Comparison of ENCODE assay signal across 14 mouse cellular contexts in genomic region chr11:97713896-97714295, GRCm38 (mm10). TPM values are rescaled to one million over a fixed set of nuclear protein-coding genes. Genes with fewer than 3 reads are reported as not detected.
DNase-seq lines count a peak whose midpoint lies in the region; ATAC-seq and TF ChIP-seq lines count a peak whose summit lies in the region.
"Had no signal": no experiment of that assay in that cellular context is flagged by ENCODE, and none has a peak within 500 bp of the region (broad histone marks: within the 10 kb centered on the region; RNA-seq: fewer than 3 reads in every experiment).

No protein-coding gene starts in this region.

- peaks cover 25% of the 10 kb centered on the region; the same call in 1 of the 2 replicates for H3K4me1 ChIP-seq in heart, embryonic 12.5 days (replicated peaks)
- H3K4me1 ChIP-seq in midbrain, postnatal 0 days (ENCODE audit: insufficient read depth, low read length): no peaks in the 10 kb centered on the region
- no peaks in the 10 kb centered on the region for H3K4me1 ChIP-seq in midbrain, embryonic 14.5 days (ENCODE audit: control insufficient read depth, insufficient read depth, low read length)
- H3K4me1 ChIP-seq in intestine, postnatal 0 days (replicated peaks; ENCODE audit: control insufficient read depth, insufficient read depth, low read length): no peaks in the 10 kb centered on the region
- H3K4me1 ChIP-seq: midbrain, embryonic 12.5 days; neural tube, embryonic 12.5 days had no signal

- H3K4me3 ChIP-seq in heart, embryonic 12.5 days: no peak overlapping the region
- no peak overlapping the region for H3K4me3 ChIP-seq in midbrain, postnatal 0 days (ENCODE audit: low read depth, low read length)
- H3K4me3 ChIP-seq in midbrain, embryonic 14.5 days (replicated peaks; ENCODE audit: low read depth, low read length): no peak overlapping the region
- no peak overlapping the region for H3K4me3 ChIP-seq in myocyte
- H3K4me3 ChIP-seq in intestine, postnatal 0 days (ENCODE audit: low read depth, low read length): no peak overlapping the region
- H3K4me3 ChIP-seq: erythroblast, embryonic 14.5 days; midbrain, embryonic 12.5 days; neural tube, embryonic 12.5 days had no signal

- no peak overlapping the region for H3K4me2 ChIP-seq in heart, embryonic 12.5 days
- no peak overlapping the region for H3K4me2 ChIP-seq in midbrain, postnatal 0 days (ENCODE audit: low read depth, low read length, poor library complexity, severe bottlenecking)
- no peak overlapping the region for H3K4me2 ChIP-seq in midbrain, embryonic 14.5 days (ENCODE audit: low read length)
- H3K4me2 ChIP-seq in myocyte (ENCODE audit: low read depth): no peak overlapping the region
- H3K4me2 ChIP-seq in intestine, postnatal 0 days (replicated peaks; ENCODE audit: low read depth): no peak overlapping the region
- H3K4me2 ChIP-seq: midbrain, embryonic 12.5 days; neural tube, embryonic 12.5 days had no signal

- intact Hi-C loops in heart, postnatal 25 days (cut with DNase I): no loop called here

- no peak overlapping the region for H3K9ac ChIP-seq in heart, embryonic 12.5 days
- no peak overlapping the region for H3K9ac ChIP-seq in midbrain, postnatal 0 days (replicated peaks; ENCODE audit: low read length, poor library complexity, severe bottlenecking)
- no peak overlapping the region for H3K9ac ChIP-seq in midbrain, embryonic 14.5 days (replicated peaks; ENCODE audit: low read length)
- H3K9ac ChIP-seq in intestine, postnatal 0 days (ENCODE audit: low read depth, low read length): no peak overlapping the region
- H3K9ac ChIP-seq: midbrain, embryonic 12.5 days; neural tube, embryonic 12.5 days had no signal

- H3K79me2 ChIP-seq in myocyte (ENCODE audit: control insufficient read depth, insufficient read depth): no peaks in the 10 kb centered on the region

- peaks cover 68% of the 10 kb centered on the region for H3K36me3 ChIP-seq in heart, embryonic 12.5 days
- peaks cover 47% of the 10 kb centered on the region for H3K36me3 ChIP-seq in midbrain, postnatal 0 days (ENCODE audit: insufficient read depth, low read length)
- H3K36me3 ChIP-seq in midbrain, embryonic 14.5 days (ENCODE audit: control insufficient read depth, insufficient read depth, low read length): peaks cover 74% of the 10 kb centered on the region
- peaks cover 28% of the 10 kb centered on the region for H3K36me3 ChIP-seq in myocyte (ENCODE audit: control insufficient read depth, insufficient read depth)
- peaks cover 44% of the 10 kb centered on the region for H3K36me3 ChIP-seq in intestine, postnatal 0 days (ENCODE audit: control insufficient read depth, insufficient read depth)

- no peaks in the 10 kb centered on the region for H3K9me3 ChIP-seq in heart, embryonic 12.5 days (replicated peaks)
- H3K9me3 ChIP-seq in midbrain, postnatal 0 days (ENCODE audit: low read length): no peaks in the 10 kb centered on the region
- no peaks in the 10 kb centered on the region for H3K9me3 ChIP-seq in midbrain, embryonic 14.5 days (ENCODE audit: control insufficient read depth, low read length)
- no peaks in the 10 kb centered on the region for H3K9me3 ChIP-seq in intestine, postnatal 0 days (ENCODE audit: control insufficient read depth)
- H3K9me3 ChIP-seq: midbrain, embryonic 12.5 days; neural tube, embryonic 12.5 days had no signal

- ATAC-seq in heart, embryonic 12.5 days (ENCODE audit: insufficient number of reproducible peaks, low FRiP score): no peak
- ATAC-seq in midbrain, postnatal 0 days (ENCODE audit: low FRiP score): no peak
- no peak for ATAC-seq in midbrain, embryonic 14.5 days (ENCODE audit: low FRiP score, low TSS enrichment)
- no peak for ATAC-seq in intestine, postnatal 0 days
- ATAC-seq: CD4-positive, CD25-positive, alpha-beta regulatory T cell, adult 4 months; Patski had no signal

- H3ac ChIP-seq in myocyte (ENCODE audit: control insufficient read depth, insufficient read length): no peak overlapping the region

- H3K27ac ChIP-seq in heart, embryonic 12.5 days (ENCODE audit: poor library complexity, severe bottlenecking): no peak overlapping the region
- peak overlapping the region; percentile 26; the same call in 1 of the 2 replicates for H3K27ac ChIP-seq in midbrain, postnatal 0 days (ENCODE audit: low read depth, low read length)
- H3K27ac ChIP-seq in midbrain, embryonic 14.5 days (replicated peaks; ENCODE audit: low read depth, low read length): no peak overlapping the region
- H3K27ac ChIP-seq in intestine, postnatal 0 days (ENCODE audit: low read depth, low read length): no peak overlapping the region
- H3K27ac ChIP-seq: midbrain, embryonic 12.5 days; neural tube, embryonic 12.5 days had no signal

- TF ChIP-seq POLR2A in myocyte (IDR thresholded peaks at IDR 0.05; ENCODE audit: insufficient read length, low read depth): no peak

- 77% methylated on average over 8 of the region's 8 CpGs for WGBS in heart, embryonic 12.5 days
- 83% methylated on average over 8 of the region's 8 CpGs for WGBS in midbrain, postnatal 0 days
- 91% methylated on average over 8 of the region's 8 CpGs for WGBS in midbrain, embryonic 14.5 days
- 85% methylated on average over 8 of the region's 8 CpGs for WGBS in intestine, postnatal 0 days

- TF ChIP-seq CTCF in midbrain, postnatal 0 days (IDR thresholded peaks at IDR 0.05): no peak
- TF ChIP-seq CTCF in intestine, postnatal 0 days (IDR thresholded peaks at IDR 0.05; ENCODE audit: low read depth): no peak

- H3K27me3 ChIP-seq in heart, embryonic 12.5 days (replicated peaks): no peaks in the 10 kb centered on the region
- H3K27me3 ChIP-seq in midbrain, postnatal 0 days (ENCODE audit: insufficient read depth, low read length): no peaks in the 10 kb centered on the region
- no peaks in the 10 kb centered on the region for H3K27me3 ChIP-seq in midbrain, embryonic 14.5 days (ENCODE audit: control insufficient read depth, insufficient read depth, low read length)
- H3K27me3 ChIP-seq in myocyte (ENCODE audit: control insufficient read depth, insufficient read depth, insufficient read length): no peaks in the 10 kb centered on the region
- no peaks in the 10 kb centered on the region for H3K27me3 ChIP-seq in intestine, postnatal 0 days (replicated peaks; ENCODE audit: control insufficient read depth, insufficient read depth, low read length)
- H3K27me3 ChIP-seq: midbrain, embryonic 12.5 days; neural tube, embryonic 12.5 days; Patski had no signal

- peak; percentile 74 for DNase-seq in heart, adult 18-20 months
- no peak for DNase-seq in midbrain, postnatal 0 days (ENCODE audit: low spot score)
- DNase-seq in midbrain, embryonic 14.5 days: no peak
- DNase-seq in adrenal gland, postnatal 36 days: peak; percentile 79
- DNase-seq in heart, postnatal 25 days (ENCODE audit: low spot score): no peak
- DNase-seq: kidney, postnatal 14 days had no signal

RNA-seq across cellular contexts. Expression of gene Psmb3, which starts 10.7 kb away (rescaled TPM):
- total RNA-seq in heart, adult 18-20 months (2021): 100 to 1,000 TPM; 135 to 150 TPM
- polyA plus RNA-seq in heart, embryonic 12.5 days (2016; fragmentation: Nextera tagmentation; extraction: Ambion mirVana): 342 and 374 TPM in 2 replicates
- total RNA-seq in midbrain, postnatal 0 days (2014; rRNA removed): 386 and 449 TPM in 2 replicates
- polyA plus RNA-seq in midbrain, postnatal 0 days (2015; fragmentation: Nextera tagmentation; extraction: Ambion mirVana): 473 and 491 TPM in 2 replicates
- 456 and 503 TPM in 2 replicates for polyA plus RNA-seq in midbrain, embryonic 14.5 days (2014; fragmentation: Nextera tagmentation; extraction: Ambion mirVana)
- total RNA-seq in adrenal gland, postnatal 36 days (2021): 100 to 1,000 TPM; 227 to 235 TPM
- 694 TPM for polyA plus RNA-seq in myocyte (2012; fragmentation: generic; extraction: Trizol)
- 391 and 439 TPM in 2 replicates for polyA plus RNA-seq in intestine, postnatal 0 days (2015; fragmentation: Nextera tagmentation; extraction: Ambion mirVana)
- total RNA-seq in heart, postnatal 25 days (2021): 100 to 1,000 TPM; 150 to 151 TPM

RNA-seq across cellular contexts. Expression of gene Pcgf2, which starts 13.6 kb away (rescaled TPM):
- 1 to 10 TPM; 4.8 to 4.9 TPM for total RNA-seq in heart, adult 18-20 months (2021)
- polyA plus RNA-seq in heart, embryonic 12.5 days (2016; fragmentation: Nextera tagmentation; extraction: Ambion mirVana): 11.0 and 12.3 TPM in 2 replicates
- total RNA-seq in midbrain, postnatal 0 days (2014; rRNA removed): 16.0 and 19.6 TPM in 2 replicates
- polyA plus RNA-seq in midbrain, postnatal 0 days (2015; fragmentation: Nextera tagmentation; extraction: Ambion mirVana): 14.2 and 16.7 TPM in 2 replicates
- 25.5 and 31.2 TPM in 2 replicates for polyA plus RNA-seq in midbrain, embryonic 14.5 days (2014; fragmentation: Nextera tagmentation; extraction: Ambion mirVana)
- total RNA-seq in adrenal gland, postnatal 36 days (2021): 10 to 100 TPM; 25.7 to 28.5 TPM
- polyA plus RNA-seq in myocyte (2012; fragmentation: generic; extraction: Trizol): 24.3 TPM
- polyA plus RNA-seq in intestine, postnatal 0 days (2015; fragmentation: Nextera tagmentation; extraction: Ambion mirVana): 7.9 and 8.9 TPM in 2 replicates
- total RNA-seq in heart, postnatal 25 days (2021): 1 to 10 TPM; 6.2 to 6.4 TPM

RNA-seq across cellular contexts. Expression of gene Cisd3, which starts 28.3 kb away (rescaled TPM):
- total RNA-seq in heart, adult 18-20 months (2021): 100 to 1,000 TPM; 134 to 145 TPM
- polyA plus RNA-seq in heart, embryonic 12.5 days (2016; fragmentation: Nextera tagmentation; extraction: Ambion mirVana): 40.5 and 44.8 TPM in 2 replicates
- total RNA-seq in midbrain, postnatal 0 days (2014; rRNA removed): 13.3 and 27.0 TPM in 2 replicates
- 41.5 and 45.1 TPM in 2 replicates for polyA plus RNA-seq in midbrain, postnatal 0 days (2015; fragmentation: Nextera tagmentation; extraction: Ambion mirVana)
- 17.4 and 21.8 TPM in 2 replicates for polyA plus RNA-seq in midbrain, embryonic 14.5 days (2014; fragmentation: Nextera tagmentation; extraction: Ambion mirVana)
- total RNA-seq in adrenal gland, postnatal 36 days (2021): 100 to 1,000 TPM; 187 to 222 TPM
- polyA plus RNA-seq in myocyte (2012; fragmentation: generic; extraction: Trizol): 112 TPM
- 122 and 123 TPM in 2 replicates for polyA plus RNA-seq in intestine, postnatal 0 days (2015; fragmentation: Nextera tagmentation; extraction: Ambion mirVana)
- 100 to 1,000 TPM; 145 to 155 TPM for total RNA-seq in heart, postnatal 25 days (2021)
- polyA plus RNA-seq: erythroblast, embryonic 14.5 days had no signal

RNA-seq across cellular contexts. Expression of gene Pip4k2b, which starts 30.6 kb away (rescaled TPM):
- total RNA-seq in heart, adult 18-20 months (2021): 10 to 100 TPM; 23.7 to 24.1 TPM
- 1.3 and 1.4 TPM in 2 replicates for polyA plus RNA-seq in heart, embryonic 12.5 days (2016; fragmentation: Nextera tagmentation; extraction: Ambion mirVana)
- total RNA-seq in midbrain, postnatal 0 days (2014; rRNA removed): 149 and 166 TPM in 2 replicates
- 4.1 and 5.2 TPM in 2 replicates for polyA plus RNA-seq in midbrain, postnatal 0 days (2015; fragmentation: Nextera tagmentation; extraction: Ambion mirVana)
- polyA plus RNA-seq in midbrain, embryonic 14.5 days (2014; fragmentation: Nextera tagmentation; extraction: Ambion mirVana): 4.8 and 7.7 TPM in 2 replicates
- total RNA-seq in adrenal gland, postnatal 36 days (2021): 10 to 100 TPM; 27.5 to 29.6 TPM
- polyA plus RNA-seq in myocyte (2012; fragmentation: generic; extraction: Trizol): 30.1 TPM
- 0.43 and 0.63 TPM in 2 replicates for polyA plus RNA-seq in intestine, postnatal 0 days (2015; fragmentation: Nextera tagmentation; extraction: Ambion mirVana)
- total RNA-seq in heart, postnatal 25 days (2021): 10 to 100 TPM; 20.2 to 21.1 TPM

RNA-seq across cellular contexts. Expression of gene Mllt6, which starts 50.7 kb away (rescaled TPM):
- 10 to 100 TPM; 59.5 to 60.0 TPM for total RNA-seq in heart, adult 18-20 months (2021)
- 1.8 and 2.2 TPM in 2 replicates for polyA plus RNA-seq in heart, embryonic 12.5 days (2016; fragmentation: Nextera tagmentation; extraction: Ambion mirVana)
- total RNA-seq in midbrain, postnatal 0 days (2014; rRNA removed): 43.9 and 52.8 TPM in 2 replicates
- polyA plus RNA-seq in midbrain, postnatal 0 days (2015; fragmentation: Nextera tagmentation; extraction: Ambion mirVana): 1.5 and 1.7 TPM in 2 replicates
- polyA plus RNA-seq in midbrain, embryonic 14.5 days (2014; fragmentation: Nextera tagmentation; extraction: Ambion mirVana): 6.2 and 9.0 TPM in 2 replicates
- total RNA-seq in adrenal gland, postnatal 36 days (2021): 10 to 100 TPM; 38.6 to 41.5 TPM
- polyA plus RNA-seq in myocyte (2012; fragmentation: generic; extraction: Trizol): 15.5 TPM
- 1.4 and 1.6 TPM in 2 replicates for polyA plus RNA-seq in intestine, postnatal 0 days (2015; fragmentation: Nextera tagmentation; extraction: Ambion mirVana)
- 10 to 100 TPM; 59.8 to 63.3 TPM for total RNA-seq in heart, postnatal 25 days (2021)

Comparison
In these comparisons a context has a peak if more than half of its experiments do, and no peak if none do; other contexts are left out.
1. DNase-seq: peak in heart, adult 18-20 months (2 of 2) and adrenal gland, postnatal 36 days (2 of 2); none in midbrain, postnatal 0 days (single experiment), midbrain, embryonic 14.5 days (single experiment) and heart, postnatal 25 days (single experiment).